Mouse (Mus musculus) neural tube, embryonic 15.5 days (tissue): Measurements from ENCODE around the gene Hmga1b. TPM values are rescaled to one million over a fixed set of nuclear protein-coding genes. Genes with fewer than 3 reads are reported as not detected.
A peak's percentile ranks its signal among the peaks of the same experiment; 100 is the strongest.
"Not testable (repeated sequence)": the region's sequence is repeated elsewhere in the genome, so short reads cannot be mapped to it uniquely, and the experiment has no call there.

Experiments
- ATAC-seq: fragments of 200-750 bp; cut with Nextera tagmentation; 2 replicates; pipeline ENCODE4 v1.8.0; 2017; ENCODE audit warnings: mild to moderate bottlenecking, moderate TSS enrichment, moderate library complexity; ENCODE audit not compliant: low FRiP score
- H3K27ac ChIP-seq: fragments of 300-500 bp; sonication (generic); replicated peaks from 2 replicates; pipeline ENCODE4 v1.5.1; 2015; ENCODE audit warnings: mild to moderate bottlenecking, inconsistent platforms
- H3K27me3 ChIP-seq: fragments of 300-500 bp; sonication (generic); replicated peaks from 2 replicates; pipeline ENCODE4 v1.6.1; 2015; ENCODE audit warnings: inconsistent platforms
- H3K36me3 ChIP-seq: fragments of 300-500 bp; sonication (generic); 2 replicates; pipeline ENCODE4 v1.6.1; 2015; ENCODE audit warnings: inconsistent platforms
- H3K4me1 ChIP-seq: fragments of 300-500 bp; sonication (generic); 2 replicates; pipeline ENCODE4 v1.6.1; 2015; ENCODE audit warnings: inconsistent platforms
- H3K4me2 ChIP-seq: fragments of 300-500 bp; sonication (generic); 2 replicates; pipeline ENCODE4 v1.6.1; 2015; ENCODE audit warnings: inconsistent platforms, mild to moderate bottlenecking, moderate library complexity
- H3K4me3 ChIP-seq: fragments of 300-500 bp; sonication (generic); replicated peaks from 2 replicates; pipeline ENCODE4 v1.5.1; 2015; ENCODE audit warnings: mild to moderate bottlenecking, inconsistent platforms
- H3K9ac ChIP-seq: fragments of 300-500 bp; sonication (generic); replicated peaks from 2 replicates; pipeline ENCODE4 v1.6.1; 2015; ENCODE audit warnings: mild to moderate bottlenecking, inconsistent platforms
- H3K9me3 ChIP-seq: fragments of 300-500 bp; sonication (generic); replicated peaks from 2 replicates; pipeline ENCODE4 v1.6.1; 2016; ENCODE audit warnings: inconsistent platforms
- WGBS: fragments of 180-500 bp; shearing (Covaris S2); methylation state at CpG from one replicate; pipeline ENCODE4 v1.1.7; 2015; ENCODE audit warnings: mixed read lengths; 5-methylcytosine and 5-hydroxymethylcytosine counted together
- polyA plus RNA-seq: library from polyadenylated mRNA; unstranded; fragments of >200 nt; fragmentation: Nextera tagmentation; extraction: Ambion mirVana; gene quantifications from 2 replicates; pipeline ENCODE4 v1.2.1, GENCODE M21; 2015

The Hmga1b gene
- polyA plus RNA-seq, 1 experiment from 2014 or later, result 2.2 TPM

DNA sequence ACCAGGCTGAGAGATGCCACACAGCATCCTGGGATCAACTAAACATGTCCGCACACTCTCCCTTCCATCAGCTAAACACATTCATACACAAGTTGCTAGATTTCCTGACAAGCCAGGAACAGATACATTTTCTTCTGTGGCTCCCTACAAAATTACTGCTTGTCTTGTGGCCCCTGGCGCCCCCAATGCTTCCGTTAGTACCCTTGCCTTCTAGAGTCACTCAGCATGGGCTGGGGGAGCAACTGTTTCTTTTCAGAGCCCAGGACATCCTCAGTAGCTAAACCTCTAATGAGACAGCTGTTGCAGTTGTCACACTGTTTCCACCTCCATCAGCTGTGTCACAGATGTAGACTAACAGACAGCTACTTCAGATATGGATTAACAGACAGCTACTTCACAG lies 10.2 kb downstream of the Hmga1b start:
- Histone ChIP-seq H3K9me3 (no peaks in the 10 kb centered on the region), H3K27me3 (no peaks in the 10 kb centered on the region), H3K27ac (no peak overlapping the region), H3K4me1 (peaks cover 5% of the 10 kb centered on the region), H3K4me2 (no peak overlapping the region), H3K9ac (no peak overlapping the region), H3K36me3 (no peaks in the 10 kb centered on the region), H3K4me3 (no peak overlapping the region)
- WGBS, result 84% methylated on average over 3 of the region's 3 CpGs
- ATAC-seq, result no peak

DNA sequence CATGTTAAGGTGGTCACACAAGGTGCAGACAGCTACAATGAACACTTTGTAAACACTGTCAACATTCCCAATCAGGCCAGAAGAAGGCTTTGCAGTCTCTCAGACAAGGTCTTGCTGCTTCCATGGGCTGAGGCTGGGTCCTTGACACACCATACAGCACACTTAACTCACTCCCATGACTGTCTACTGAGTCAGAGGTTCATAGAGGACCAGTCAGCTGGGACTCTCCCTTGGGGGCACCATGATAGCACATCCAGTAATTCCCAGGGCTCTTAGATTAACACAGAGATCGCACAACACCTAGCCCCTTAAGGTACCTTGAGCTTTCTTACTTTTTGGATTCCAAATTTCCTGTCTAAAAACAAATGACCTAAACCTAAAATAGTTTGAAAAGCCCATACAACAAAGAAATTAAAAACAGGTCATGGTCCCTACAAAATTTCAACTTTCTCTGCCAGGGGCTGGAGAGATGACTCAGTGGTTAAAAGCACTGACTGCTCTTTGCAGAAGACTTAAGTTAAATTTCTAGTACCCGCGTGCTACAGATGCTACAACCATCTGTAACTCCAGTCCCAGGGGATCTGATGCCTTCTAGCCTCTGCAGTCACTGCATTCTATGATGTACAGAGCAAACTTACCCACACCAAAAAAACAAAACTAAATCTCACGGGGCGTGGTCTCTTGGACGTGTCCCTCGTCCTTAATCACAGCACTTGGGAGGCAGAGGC lies 11.0 kb downstream of the Hmga1b start:
- H3K9me3 ChIP-seq, result no peaks in the 10 kb centered on the region
- no peaks in the 10 kb centered on the region for H3K36me3 ChIP-seq
- H3K4me2 ChIP-seq, result no peak overlapping the region
- no peak overlapping the region for H3K9ac ChIP-seq
- no peak for ATAC-seq
- no peaks in the 10 kb centered on the region for H3K27me3 ChIP-seq
- H3K4me1 ChIP-seq, result peaks cover 5% of the 10 kb centered on the region
- WGBS, result 85% methylated on average over 7 of the region's 7 CpGs
- no peak overlapping the region for H3K27ac ChIP-seq
- H3K4me3 ChIP-seq, result no peak overlapping the region

DNA sequence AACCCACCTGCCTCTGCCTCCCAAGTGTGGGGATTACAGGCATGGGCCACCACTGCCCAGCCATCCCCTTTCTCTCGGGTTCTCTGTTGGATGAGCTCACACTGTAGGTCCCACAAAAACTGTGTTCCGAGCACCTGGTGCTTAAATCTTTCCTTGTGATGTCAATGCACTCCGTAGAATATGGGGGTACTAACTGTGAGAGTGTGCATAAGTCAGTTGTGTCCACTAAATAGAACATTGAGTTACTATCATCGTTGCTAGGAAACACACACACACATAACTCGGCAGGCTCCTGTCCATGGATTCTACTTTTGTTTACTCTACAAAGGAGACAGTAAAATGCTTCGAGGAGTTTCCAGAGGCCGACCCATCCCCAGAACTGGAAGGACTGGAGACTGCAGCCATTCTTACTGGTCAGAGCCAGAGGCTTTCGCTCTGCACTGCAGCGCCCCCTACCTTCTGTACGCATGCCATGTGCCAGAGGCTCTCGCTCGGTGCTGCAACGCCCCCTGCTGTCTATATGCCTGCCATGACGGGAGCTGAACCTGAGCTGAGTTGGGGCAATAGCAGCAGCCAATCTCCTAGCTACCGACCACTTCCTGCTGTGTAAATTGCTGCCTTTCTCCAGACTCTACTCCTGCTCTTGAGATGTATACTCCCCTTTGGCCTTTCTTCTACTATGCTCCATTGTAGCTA lies 13.3 kb downstream of the Hmga1b start:
- no peak overlapping the region for H3K9ac ChIP-seq
- WGBS, result 20% methylated on average over 15 of the region's 15 CpGs
- peak; percentile 82 for ATAC-seq

DNA sequence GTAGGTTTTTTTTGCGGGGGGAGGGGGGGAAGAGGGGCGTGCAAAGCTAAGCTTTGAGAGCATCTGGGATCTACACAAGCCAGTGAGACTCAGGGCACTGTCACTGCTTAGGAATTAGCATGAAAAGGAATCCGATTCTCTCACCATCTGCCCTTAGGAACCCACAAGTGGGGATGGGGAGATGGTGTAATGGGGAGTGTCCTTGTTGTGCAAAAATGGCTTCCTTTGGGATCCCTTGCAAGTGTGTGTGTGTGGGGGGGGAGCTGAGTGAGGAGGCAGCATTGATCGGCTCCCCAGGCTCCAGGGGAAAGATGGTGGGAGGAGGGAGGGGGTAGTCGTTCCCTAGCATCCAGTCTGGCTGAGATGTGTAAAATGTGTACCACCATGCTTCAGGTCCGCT lies 14.5 kb downstream of the Hmga1b start:
- Histone ChIP-seq H3K4me1 (peaks cover 5% of the 10 kb centered on the region), H3K27me3 (no peaks in the 10 kb centered on the region), H3K36me3 (peaks cover 28% of the 10 kb centered on the region), H3K9me3 (no peaks in the 10 kb centered on the region), H3K4me3 (no peak overlapping the region), H3K4me2 (no peak overlapping the region), H3K9ac (no peak overlapping the region), H3K27ac (no peak overlapping the region)
- WGBS, result 29% methylated on average over 6 of the region's 6 CpGs
- ATAC-seq, result no peak

More for the DNA sequence above, 13.3 kb downstream of the Hmga1b start:
- Histone ChIP-seq H3K27me3 (no peaks in the 10 kb centered on the region), H3K27ac (no peak overlapping the region), H3K4me3 (no peak overlapping the region), H3K4me1 (peaks cover 5% of the 10 kb centered on the region), H3K36me3 (peaks cover 20% of the 10 kb centered on the region), H3K9me3 (no peaks in the 10 kb centered on the region), H3K4me2 (no peak overlapping the region; the same call in 1 of the 2 replicates)

DNA sequence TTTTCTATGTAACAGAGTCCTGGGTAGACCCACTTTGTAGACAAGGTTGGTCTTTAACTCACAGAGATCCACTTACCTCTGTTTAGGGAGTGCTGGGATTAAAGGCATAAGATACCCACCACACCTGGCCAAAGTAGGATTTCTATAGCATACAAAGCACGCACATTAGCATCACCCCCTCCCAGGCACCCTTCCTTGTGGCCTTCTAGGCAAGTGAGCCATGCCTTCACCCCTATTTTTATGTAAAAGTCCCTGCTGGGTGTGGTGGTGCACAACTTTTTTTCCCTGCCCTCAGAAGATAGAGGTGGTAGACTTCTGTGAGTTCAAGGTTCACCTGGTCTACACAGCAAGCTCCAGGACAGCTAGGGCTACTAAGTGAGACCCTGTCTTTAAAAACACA lies 17.3 kb downstream of the Hmga1b start:
- Histone ChIP-seq H3K9ac (no peak overlapping the region), H3K4me1 (peaks cover 22% of the 10 kb centered on the region), H3K27ac (no peak overlapping the region), H3K36me3 (peaks cover 31% of the 10 kb centered on the region), H3K9me3 (no peaks in the 10 kb centered on the region), H3K27me3 (no peaks in the 10 kb centered on the region), H3K4me2 (no peak overlapping the region), H3K4me3 (no peak overlapping the region)
- 91% methylated on average over 1 of the region's 1 CpGs for WGBS
- no peak for ATAC-seq

DNA sequence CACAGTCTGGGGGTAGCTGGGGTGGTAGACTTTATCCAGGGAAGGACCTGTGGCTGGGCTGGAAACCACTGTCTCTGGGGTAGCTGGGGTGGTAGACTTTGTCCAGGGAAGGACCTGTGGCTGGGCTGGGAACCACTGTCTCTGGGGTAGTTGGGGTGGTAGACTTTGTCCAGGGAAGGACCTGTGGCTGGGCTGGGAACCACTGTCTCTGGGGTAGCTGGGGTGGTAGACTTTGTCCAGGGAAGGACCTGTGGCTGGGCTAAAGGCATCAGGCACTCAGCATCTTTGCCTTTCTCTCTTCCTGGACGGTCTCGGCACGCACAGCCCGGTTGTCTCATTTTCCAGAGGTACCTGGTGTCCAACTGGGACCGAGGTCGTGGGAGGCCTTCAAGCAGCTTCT lies 18.8 kb downstream of the Hmga1b start:
- not testable (repeated sequence) for ATAC-seq

DNA sequence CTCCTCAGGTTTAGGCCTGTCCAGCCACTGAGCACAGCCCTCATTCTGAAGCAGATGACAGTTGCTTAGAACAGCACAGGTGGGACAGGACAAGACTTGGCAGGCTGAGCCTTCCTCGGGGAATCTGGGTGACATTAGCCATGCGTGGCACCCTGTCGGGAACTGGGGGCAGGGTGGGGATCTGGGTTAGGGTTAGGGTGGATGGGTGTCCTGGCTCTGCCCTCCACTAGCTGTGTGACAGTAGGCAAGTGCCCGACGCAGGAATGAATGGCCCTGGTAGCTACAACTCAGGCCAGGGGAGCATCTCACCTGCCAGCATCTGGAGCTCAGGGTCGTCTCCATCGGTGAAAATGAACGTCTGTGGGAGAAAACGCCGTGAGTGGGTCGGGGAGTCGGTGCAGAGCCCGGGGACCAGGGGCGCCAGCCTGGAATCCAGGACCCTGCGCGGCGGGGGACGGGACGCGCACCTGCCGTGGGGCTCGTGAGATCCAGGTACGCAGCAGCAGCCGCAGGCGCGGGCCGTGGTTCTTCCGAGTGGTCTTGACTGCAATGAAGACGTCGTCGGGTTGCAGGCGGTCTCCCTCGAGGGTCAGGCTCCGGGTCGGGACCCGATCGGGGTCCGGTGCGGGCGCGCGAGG lies 21.0 kb downstream of the Hmga1b start:
- Histone ChIP-seq H3K9me3 (no peaks in the 10 kb centered on the region), H3K9ac (peak overlapping the region; percentile 98), H3K27me3 (no peaks in the 10 kb centered on the region), H3K27ac (peak overlapping the region; percentile 87), H3K36me3 (peaks cover 55% of the 10 kb centered on the region), H3K4me1 (peaks cover 29% of the 10 kb centered on the region), H3K4me2 (peak overlapping the region; percentile 98), H3K4me3 (peak overlapping the region; percentile 97)
- 1% methylated on average over 40 of the region's 42 CpGs for WGBS
- peak; percentile 28 for ATAC-seq

More for the DNA sequence above, 18.8 kb downstream of the Hmga1b start:
- H3K27ac ChIP-seq, H3K9ac ChIP-seq, H3K9me3 ChIP-seq, H3K4me3 ChIP-seq, H3K27me3 ChIP-seq, H3K4me2 ChIP-seq: not testable (repeated sequence)
- peaks cover 35% of the 10 kb centered on the region for H3K36me3 ChIP-seq
- 95% methylated on average over 6 of the region's 6 CpGs for WGBS
- peaks cover 29% of the 10 kb centered on the region for H3K4me1 ChIP-seq

DNA sequence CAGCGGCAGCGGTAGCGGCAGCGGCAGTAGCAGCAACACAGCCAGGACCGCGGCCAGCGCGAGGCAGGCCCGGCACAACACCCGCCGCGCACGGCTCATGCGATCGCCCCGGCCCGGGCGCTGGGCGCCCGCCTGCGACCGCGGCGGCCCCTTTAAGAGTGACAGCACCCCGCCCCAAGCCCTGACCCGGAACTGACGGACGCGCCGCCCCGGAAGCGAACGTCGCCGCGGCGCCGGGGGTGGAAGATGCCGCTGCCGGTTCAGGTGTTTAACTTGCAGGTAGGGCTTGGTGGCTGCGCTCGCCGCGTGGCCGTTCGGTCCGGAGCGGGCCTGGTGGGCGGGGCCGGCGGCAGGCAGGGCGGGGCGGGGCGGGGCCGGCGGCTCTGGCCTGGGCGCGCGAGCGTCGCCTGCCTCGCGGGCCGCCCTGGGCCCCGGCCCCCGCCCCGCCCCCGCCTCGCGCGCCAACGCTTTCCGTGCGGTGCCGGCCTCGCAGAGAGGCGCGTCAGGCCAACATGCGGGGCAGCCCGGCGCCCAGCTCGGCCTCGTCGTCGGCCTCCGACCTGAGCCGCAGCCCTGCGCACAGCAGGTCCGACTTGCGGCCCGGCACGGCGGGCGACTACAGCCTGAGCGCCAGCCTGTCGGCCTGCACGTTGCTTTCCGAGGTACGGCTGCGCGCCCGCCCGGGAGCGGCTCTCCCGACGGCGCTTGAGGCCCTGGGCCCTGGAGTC lies 21.6 kb downstream of the Hmga1b start, which contains the start of the genes Rfng and Gps1:
TSS of gene Rfng (minus strand) at position 144 of the 728 bp plus-strand sequence.
TSS of gene Gps1 (plus strand) at position 209 of the 728 bp plus-strand sequence.
- Histone ChIP-seq H3K4me1 (peaks cover 29% of the 10 kb centered on the region), H3K4me2 (peak within 1 kb of the TSS; percentile 98), H3K27me3 (no peaks in the 10 kb centered on the region), H3K9me3 (no peaks in the 10 kb centered on the region), H3K4me3 (peak within 1 kb of the TSS; percentile 97), H3K27ac (peak within 1 kb of the TSS; percentile 87), H3K9ac (peak within 1 kb of the TSS; percentile 98), H3K36me3 (peaks cover 57% of the 10 kb centered on the region)
- ATAC-seq, result peak; percentile 88
- under 1% methylated on average over 81 of the region's 107 CpGs for WGBS

DNA sequence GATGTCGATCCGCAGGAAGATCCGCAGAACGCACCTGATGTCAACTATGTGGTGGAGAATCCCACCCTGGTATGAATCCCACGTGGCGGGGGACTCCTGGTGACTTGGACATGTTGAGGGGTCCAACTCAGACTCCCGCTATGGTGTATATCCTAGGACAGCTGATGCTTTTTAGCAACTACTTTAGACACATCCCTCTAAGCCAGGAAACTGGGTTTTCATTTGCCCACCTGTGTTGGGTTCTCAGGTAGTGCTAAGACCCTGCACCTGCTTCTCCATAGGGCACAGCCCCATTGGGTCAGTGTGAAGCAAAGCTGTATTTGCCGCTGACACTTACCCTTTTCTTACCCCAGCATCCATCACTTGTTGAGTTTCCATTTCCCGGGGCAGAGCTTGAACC lies 22.6 kb downstream of the Hmga1b start:
- 35% methylated on average over 9 of the region's 9 CpGs for WGBS
- Histone ChIP-seq H3K36me3 (peaks cover 57% of the 10 kb centered on the region), H3K27ac (peak overlapping the region; percentile 87; the same call in 1 of the 2 replicates)

DNA sequence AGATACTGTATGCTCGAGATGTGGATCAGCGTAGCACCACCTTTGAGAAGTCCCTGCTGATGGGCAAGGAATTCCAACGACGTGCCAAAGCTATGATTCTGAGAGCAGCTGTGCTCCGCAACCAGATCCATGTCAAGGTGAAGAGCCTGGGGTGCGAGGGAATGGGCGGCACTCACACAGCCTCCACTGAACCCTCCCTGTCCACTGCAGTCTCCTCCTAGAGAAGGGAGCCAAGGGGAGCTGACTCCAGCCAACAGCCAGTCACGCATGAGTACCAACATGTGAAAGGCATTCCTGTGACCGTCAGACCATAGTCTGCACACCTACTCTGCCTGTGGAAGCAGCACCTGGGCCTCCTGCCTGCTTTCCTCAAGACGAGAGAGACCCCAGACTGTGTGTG lies 25.9 kb downstream of the Hmga1b start:
- not testable (repeated sequence) for H3K9ac ChIP-seq

More for the DNA sequence above, 22.6 kb downstream of the Hmga1b start:
- no peaks in the 10 kb centered on the region for H3K27me3 ChIP-seq
- peak overlapping the region; percentile 98 for H3K4me2 ChIP-seq
- H3K9me3 ChIP-seq, result no peaks in the 10 kb centered on the region
- ATAC-seq, result no peak
- peaks cover 29% of the 10 kb centered on the region for H3K4me1 ChIP-seq
- peak overlapping the region; percentile 98 for H3K9ac ChIP-seq
- H3K4me3 ChIP-seq, result peak overlapping the region; percentile 97

DNA sequence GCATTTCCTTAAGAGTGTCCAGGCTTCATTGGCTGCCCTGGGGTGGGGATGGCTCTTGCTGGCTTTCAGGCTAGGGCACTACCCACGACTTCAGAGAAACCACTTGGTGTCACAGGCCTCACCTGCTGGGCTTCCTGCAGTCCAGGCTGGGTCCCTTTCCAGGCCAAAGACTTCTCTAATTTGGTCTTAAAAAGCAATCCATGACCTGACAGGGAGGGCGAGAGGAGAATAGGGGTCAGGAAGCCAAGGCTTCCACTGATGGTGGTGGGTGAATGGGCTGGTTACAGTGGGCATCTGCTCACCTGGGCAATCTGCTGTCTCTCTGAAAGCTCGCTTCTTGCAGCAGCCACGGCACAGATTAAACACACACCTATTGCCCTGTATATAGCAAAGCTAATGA lies 26.8 kb downstream of the Hmga1b start:
- Histone ChIP-seq H3K9me3 (no peaks in the 10 kb centered on the region), H3K27me3 (no peaks in the 10 kb centered on the region), H3K4me2 (no peak overlapping the region), H3K36me3 (peaks cover 77% of the 10 kb centered on the region), H3K9ac (no peak overlapping the region), H3K27ac (no peak overlapping the region), H3K4me1 (peaks cover 19% of the 10 kb centered on the region), H3K4me3 (no peak overlapping the region)
- no peak for ATAC-seq
- 87% methylated on average over 4 of the region's 4 CpGs for whole genome bisulfite sequencing

More for the DNA sequence above, 25.9 kb downstream of the Hmga1b start:
- H3K4me1 ChIP-seq, result peaks cover 18% of the 10 kb centered on the region
- WGBS, result 96% methylated on average over 10 of the region's 10 CpGs
- peaks cover 70% of the 10 kb centered on the region for H3K36me3 ChIP-seq
- H3K9me3 ChIP-seq, H3K27ac ChIP-seq, H3K4me2 ChIP-seq, H3K4me3 ChIP-seq, H3K27me3 ChIP-seq, ATAC-seq: not testable (repeated sequence)
